Mouse (Mus musculus): ENCODE measurements around the gene Mtss1l. TPM values are rescaled to one million over a fixed set of nuclear protein-coding genes. Genes with fewer than 3 reads are reported as not detected.

Mtss1l gene
- polyA plus RNA-seq, 1 experiment from 2014 or later, result 22.5 TPM

- Histone ChIP-seq H3K4me3 (peak overlapping the region; percentile 83), H3K36me3 (peaks cover 9% of the 10 kb centered on the region), H3K9me3 (no peaks in the 10 kb centered on the region), H3K9ac (replicated peaks) (peak overlapping the region; percentile 93), H3K27ac (replicated peaks) (peak overlapping the region; percentile 90), H3K4me2 (replicated peaks) (peak overlapping the region; percentile 91), H3K27me3 (no peaks in the 10 kb centered on the region), H3K4me1 (peaks cover 75% of the 10 kb centered on the region)
- ATAC-seq (replicated peaks), result 0 out of 2 replicates have a peak, but pooled peaks have one; percentile 3
- 40% methylated on average over 11 of the region's 11 CpGs for WGBS
These were observed 1.2 kb downstream of the Mtss1l start for GRCm38 (mm10) chr8:110722414-110723011.

GRCm38 (mm10) chr8:110724493-110724892 is 3.2 kb downstream of the Mtss1l start:
- Histone ChIP-seq H3K36me3 (peaks cover 29% of the 10 kb centered on the region), H3K9ac (replicated peaks) (peak overlapping the region; percentile 27; the same call in 1 of the 2 replicates), H3K9me3 (no peaks in the 10 kb centered on the region), H3K27me3 (no peaks in the 10 kb centered on the region), H3K4me3 (no peak overlapping the region), H3K27ac (replicated peaks) (peak overlapping the region; percentile 65), H3K4me1 (peaks cover 62% of the 10 kb centered on the region), H3K4me2 (replicated peaks) (peak overlapping the region; percentile 10; the same call in 1 of the 2 replicates)
- 77% methylated on average over 3 of the region's 3 CpGs for WGBS
- no peak for ATAC-seq (replicated peaks)

GRCm38 (mm10) chr8:110725084-110725838 is 4.0 kb downstream of the Mtss1l start:
- H3K36me3 ChIP-seq, result peaks cover 37% of the 10 kb centered on the region
- no peak for ATAC-seq (replicated peaks)
- H3K9ac ChIP-seq (replicated peaks), result 0 out of 2 replicates have a peak overlapping the region, but pooled peaks have one; percentile 10
- no peaks in the 10 kb centered on the region for H3K9me3 ChIP-seq
- WGBS, result 30% methylated on average over 7 of the region's 7 CpGs
- H3K4me3 ChIP-seq, result no peak overlapping the region
- no peaks in the 10 kb centered on the region for H3K27me3 ChIP-seq
- peaks cover 54% of the 10 kb centered on the region for H3K4me1 ChIP-seq
- H3K4me2 ChIP-seq (replicated peaks), result peak overlapping the region; percentile 5; the same call in 1 of the 2 replicates
- H3K27ac ChIP-seq (replicated peaks), result peak overlapping the region; percentile 65

GRCm38 (mm10) chr8:110726893-110727292 is 5.6 kb downstream of the Mtss1l start:
- H3K4me2 ChIP-seq (replicated peaks), result no peak overlapping the region
- H3K9ac ChIP-seq (replicated peaks), result no peak overlapping the region
- peak; percentile 15 for ATAC-seq (replicated peaks)
- peaks cover 53% of the 10 kb centered on the region for H3K36me3 ChIP-seq
- H3K4me3 ChIP-seq, result no peak overlapping the region
- WGBS, result 2% methylated on average over 18 of the region's 18 CpGs
- H3K4me1 ChIP-seq, result peaks cover 47% of the 10 kb centered on the region
- H3K27me3 ChIP-seq, result no peaks in the 10 kb centered on the region
- no peaks in the 10 kb centered on the region for H3K9me3 ChIP-seq
- H3K27ac ChIP-seq (replicated peaks), result no peak overlapping the region

- no peak for ATAC-seq (replicated peaks)
These were observed 10.1 kb downstream of the Mtss1l start for GRCm38 (mm10) chr8:110731346-110731859.

GRCm38 (mm10) chr8:110733036-110733435 is 11.8 kb downstream of the Mtss1l start:
- H3K9me3 ChIP-seq, result no peaks in the 10 kb centered on the region
- no peak overlapping the region for H3K4me2 ChIP-seq (replicated peaks)
- H3K27me3 ChIP-seq, result no peaks in the 10 kb centered on the region
- H3K4me1 ChIP-seq, result no peaks in the 10 kb centered on the region
- WGBS, result 83% methylated on average over 8 of the region's 8 CpGs
- no peak overlapping the region for H3K27ac ChIP-seq (replicated peaks)
- no peak overlapping the region for H3K4me3 ChIP-seq
- peaks cover 88% of the 10 kb centered on the region for H3K36me3 ChIP-seq
- H3K9ac ChIP-seq (replicated peaks), result no peak overlapping the region
- ATAC-seq (replicated peaks), result no peak

More at GRCm38 (mm10) chr8:110731346-110731859, 10.1 kb downstream of the Mtss1l start:
- Histone ChIP-seq H3K4me1 (peaks cover 8% of the 10 kb centered on the region), H3K27me3 (no peaks in the 10 kb centered on the region), H3K27ac (replicated peaks) (no peak overlapping the region), H3K4me3 (no peak overlapping the region), H3K9me3 (no peaks in the 10 kb centered on the region), H3K36me3 (peaks cover 84% of the 10 kb centered on the region), H3K4me2 (replicated peaks) (no peak overlapping the region), H3K9ac (replicated peaks) (no peak overlapping the region)
- 83% methylated on average over 8 of the region's 8 CpGs for WGBS

GRCm38 (mm10) chr8:110738591-110739195 is 17.4 kb downstream of the Mtss1l start:
- WGBS, result 92% methylated on average over 35 of the region's 35 CpGs
- no peak for ATAC-seq (replicated peaks)
- H3K27ac ChIP-seq (replicated peaks), result no peak overlapping the region
- peaks cover 59% of the 10 kb centered on the region for H3K36me3 ChIP-seq
- no peak overlapping the region for H3K4me3 ChIP-seq
- no peak overlapping the region for H3K4me2 ChIP-seq (replicated peaks)
- no peak overlapping the region for H3K9ac ChIP-seq (replicated peaks)
- no peaks in the 10 kb centered on the region for H3K27me3 ChIP-seq
- H3K4me1 ChIP-seq, result no peaks in the 10 kb centered on the region
- H3K9me3 ChIP-seq, result no peaks in the 10 kb centered on the region

GRCm38 (mm10) chr8:110740629-110741175 is 19.4 kb downstream of the Mtss1l start:
- Histone ChIP-seq H3K9ac (replicated peaks) (no peak overlapping the region), H3K4me1 (no peaks in the 10 kb centered on the region), H3K4me2 (replicated peaks) (no peak overlapping the region), H3K9me3 (no peaks in the 10 kb centered on the region), H3K27ac (replicated peaks) (no peak overlapping the region), H3K36me3 (peaks cover 47% of the 10 kb centered on the region), H3K27me3 (no peaks in the 10 kb centered on the region), H3K4me3 (no peak overlapping the region)
- no peak for ATAC-seq (replicated peaks)
- WGBS, result 93% methylated on average over 5 of the region's 5 CpGs

- Histone ChIP-seq H3K9ac (replicated peaks) (no peak overlapping the region), H3K36me3 (peaks cover 36% of the 10 kb centered on the region), H3K4me2 (replicated peaks) (no peak overlapping the region), H3K27me3 (no peaks in the 10 kb centered on the region), H3K4me1 (no peaks in the 10 kb centered on the region), H3K9me3 (no peaks in the 10 kb centered on the region), H3K4me3 (no peak overlapping the region), H3K27ac (replicated peaks) (no peak overlapping the region)
- no peak for ATAC-seq (replicated peaks)
- 82% methylated on average over 15 of the region's 15 CpGs for WGBS
These were observed 20.7 kb downstream of the Mtss1l start for GRCm38 (mm10) chr8:110741816-110742451.

GRCm38 (mm10) chr8:110742452-110742818 is 21.2 kb downstream of the Mtss1l start:
- no peak for ATAC-seq (replicated peaks)
- Histone ChIP-seq H3K4me3 (no peak overlapping the region), H3K4me2 (replicated peaks) (no peak overlapping the region), H3K4me1 (no peaks in the 10 kb centered on the region), H3K27me3 (no peaks in the 10 kb centered on the region), H3K9ac (replicated peaks) (no peak overlapping the region), H3K27ac (replicated peaks) (no peak overlapping the region), H3K9me3 (no peaks in the 10 kb centered on the region), H3K36me3 (peaks cover 31% of the 10 kb centered on the region)
- 90% methylated on average over 5 of the region's 5 CpGs for WGBS

GRCm38 (mm10) chr8:110745162-110745561 is 23.9 kb downstream of the Mtss1l start:
- 96% methylated on average over 10 of the region's 10 CpGs for WGBS
- Histone ChIP-seq H3K27ac (replicated peaks) (no peak overlapping the region), H3K9me3 (no peaks in the 10 kb centered on the region), H3K27me3 (no peaks in the 10 kb centered on the region), H3K36me3 (peaks cover 3% of the 10 kb centered on the region; the same call in 1 of the 2 replicates), H3K4me1 (no peaks in the 10 kb centered on the region), H3K4me3 (no peak overlapping the region), H3K4me2 (replicated peaks) (no peak overlapping the region), H3K9ac (replicated peaks) (no peak overlapping the region)
- ATAC-seq (replicated peaks), result 0 out of 2 replicates have a peak, but pooled peaks have one; percentile 28
